ENCODE assay signal across 21 mouse cellular contexts in the genomic region with DNA sequence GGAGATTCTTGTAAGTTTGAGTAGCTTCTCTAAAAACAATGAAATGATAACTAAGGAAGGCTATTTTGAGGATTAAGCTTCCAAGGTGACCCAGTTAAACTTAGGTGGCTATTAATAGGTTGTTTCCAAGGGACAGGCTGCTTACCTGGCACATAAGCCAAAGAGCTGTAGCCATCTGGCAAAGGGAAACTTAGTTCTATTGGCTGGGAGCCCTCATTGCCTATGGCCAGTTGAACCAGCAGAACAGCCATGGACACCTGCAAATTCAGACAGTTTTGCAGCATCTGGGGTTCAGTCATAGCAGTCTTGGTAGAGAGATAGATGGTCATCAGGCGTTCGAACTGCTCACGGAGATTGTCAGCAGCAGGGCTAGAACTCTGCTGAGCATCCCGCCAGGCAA. TPM values are rescaled to one million over a fixed set of nuclear protein-coding genes. Genes with fewer than 3 reads are reported as not detected.
DNase-seq lines count a peak whose midpoint lies in the region; ATAC-seq and TF ChIP-seq lines count a peak whose summit lies in the region.
"Had no signal": no experiment of that assay in that cellular context is flagged by ENCODE, and none has a peak within 500 bp of the region (broad histone marks: within the 10 kb centered on the region; RNA-seq: fewer than 3 reads in every experiment).

No protein-coding gene starts in this region.

- no peak for TF ChIP-seq POLR2A in cerebellum, adult 2 months (IDR thresholded peaks at IDR 0.05; ENCODE audit: borderline replicate concordance, insufficient read depth, low read length)

- no peak overlapping the region for H3K4me3 ChIP-seq in cerebellum, adult 2 months (replicated peaks; ENCODE audit: insufficient read depth, low read depth, low read length)
- H3K4me3 ChIP-seq: erythroblast, embryonic 14.5 days; limb, embryonic 10.5 days; liver, embryonic 15.5 days; myocyte had no signal

- peak overlapping the region; percentile 74 for H3K27ac ChIP-seq in cerebellum, adult 2 months (ENCODE audit: insufficient read depth, low read length)
- H3K27ac ChIP-seq: limb, embryonic 10.5 days; liver, embryonic 15.5 days; stomach, postnatal 0 days had no signal

- 4% methylated on average over 4 of the region's 4 CpGs for WGBS in cerebellum, adult 2 months

- TF ChIP-seq CTCF in cerebellum, adult 2 months (IDR thresholded peaks at IDR 0.05; ENCODE audit: borderline replicate concordance, insufficient read depth, low read depth, low read length), result no peak

- DNase-seq in kidney, adult 18-20 months, result peak; percentile 14
- DNase-seq in kidney, adult 9 months, result no peak
- DNase-seq in cerebellum, adult 2 months, result peak; percentile 82 to 93
- DNase-seq in cerebellum, postnatal 25 days, result peak; percentile 77 to 81
- DNase-seq in heart, postnatal 10 days, result peak; percentile 71 to 74
- no peak for DNase-seq in left cerebral cortex, postnatal 25 days (ENCODE audit: low spot score in 2 of 2)
- DNase-seq in testis, postnatal 10 days (ENCODE audit: low spot score), result no peak
- DNase-seq: forebrain, postnatal 0 days; kidney, postnatal 10 days; lung, postnatal 36 days; right cerebral cortex, postnatal 4 days had no signal

- H3K27me3 ChIP-seq in cerebellum, adult 2 months (ENCODE audit: control insufficient read depth, insufficient read depth, low read length), result no peaks in the 10 kb centered on the region
- H3K27me3 ChIP-seq: liver, embryonic 15.5 days had no signal

- peaks cover 20% of the 10 kb centered on the region for H3K4me1 ChIP-seq in cerebellum, adult 2 months (ENCODE audit: control insufficient read depth, insufficient read depth, low read length)
- H3K4me1 ChIP-seq: limb, embryonic 10.5 days; liver, embryonic 15.5 days had no signal

- intact Hi-C loops in heart, postnatal 10 days (cut with DNase I), result no loop called here
- intact Hi-C loops in left cerebral cortex, postnatal 25 days (cut with DNase I), result no loop called here

- no peak for ATAC-seq in erythroblast, adult 5-6 weeks (replicated peaks; ENCODE audit: low FRiP score, poor library complexity, severe bottlenecking)
- ATAC-seq: forebrain, postnatal 0 days; inflammation-experienced regulatory T-cells, adult 6 months had no signal

RNA-seq across cellular contexts. Expression of a gene that starts 21.9 kb away (rescaled TPM):
- 989 and 996 TPM in 2 replicates for polyA plus RNA-seq in cerebellum, adult 2 months (2012; rRNA removed)
- total RNA-seq in heart, postnatal 10 days (2021), result 1,000 to 10,000 TPM; 1,370 to 1,379 TPM
- 100 to 1,000 TPM; 339 to 353 TPM for total RNA-seq in left cerebral cortex, postnatal 25 days (2021)
- 219 and 228 TPM in 2 replicates for total RNA-seq in erythroblast, adult 5-6 weeks (2015; ENCODE audit: low replicate concordance)
- total RNA-seq in erythroblast, adult 5-6 weeks (2017; ENCODE audit: low replicate concordance), result 38.1 and 117 TPM in 2 replicates

RNA-seq across cellular contexts. Expression of a gene that starts 23.0 kb away (rescaled TPM):
- 34.7 and 37.4 TPM in 2 replicates for polyA plus RNA-seq in cerebellum, adult 2 months (2012; rRNA removed)
- 10 to 100 TPM; 41.1 to 45.1 TPM for total RNA-seq in heart, postnatal 10 days (2021)
- total RNA-seq in left cerebral cortex, postnatal 25 days (2021), result 10 to 100 TPM; 73.0 to 75.4 TPM
- 19.0 and 38.2 TPM in 2 replicates for total RNA-seq in erythroblast, adult 5-6 weeks (2015; ENCODE audit: low replicate concordance)
- 29.6 and 53.4 TPM in 2 replicates for total RNA-seq in erythroblast, adult 5-6 weeks (2017; ENCODE audit: low replicate concordance)

RNA-seq across cellular contexts. Expression of a gene that starts 37.8 kb away (rescaled TPM):
- not detected in 2 replicates for polyA plus RNA-seq in cerebellum, adult 2 months (2012; rRNA removed)
- 1 to 10 TPM; 1.2 to 1.3 TPM for total RNA-seq in heart, postnatal 10 days (2021)
- total RNA-seq in left cerebral cortex, postnatal 25 days (2021), result not detected
- total RNA-seq in erythroblast, adult 5-6 weeks (2015; ENCODE audit: low replicate concordance), result 6.9 TPM in 1 of 2 replicates, not detected in the other
- total RNA-seq in erythroblast, adult 5-6 weeks (2017; ENCODE audit: low replicate concordance), result 0.98 and 6.6 TPM in 2 replicates
- total RNA-seq: forebrain, postnatal 0 days; layer of hippocampus, postnatal 25 days had no signal
- polyA plus RNA-seq: erythroblast, embryonic 14.5 days; forebrain, postnatal 0 days; limb, embryonic 10.5 days; midbrain, embryonic 11.5 days had no signal

RNA-seq across cellular contexts. Expression of a gene that starts 39.2 kb away (rescaled TPM):
- polyA plus RNA-seq in cerebellum, adult 2 months (2012; rRNA removed), result 0.08 and 0.10 TPM in 2 replicates
- total RNA-seq in heart, postnatal 10 days (2021), result 1 to 10 TPM in 1 of 2 experiments, under 1 TPM in 1; 0.77 to 1.5 TPM
- total RNA-seq in left cerebral cortex, postnatal 25 days (2021), result not detected
- not detected in 2 replicates for total RNA-seq in erythroblast, adult 5-6 weeks (2015; ENCODE audit: low replicate concordance)
- not detected in 2 replicates for total RNA-seq in erythroblast, adult 5-6 weeks (2017; ENCODE audit: low replicate concordance)
- total RNA-seq: forebrain, postnatal 0 days; hematopoietic stem cell, adult 5-6 weeks; layer of hippocampus, postnatal 25 days had no signal
- polyA plus RNA-seq: erythroblast, embryonic 14.5 days; forebrain, postnatal 0 days; limb, embryonic 10.5 days; midbrain, embryonic 11.5 days; myocyte had no signal

Comparison
In these comparisons a context has a peak if more than half of its experiments do, and no peak if none do; other contexts are left out.
1. DNase-seq: peak in kidney, adult 18-20 months (single experiment), cerebellum, adult 2 months (2 of 2), cerebellum, postnatal 25 days (2 of 2) and heart, postnatal 10 days (2 of 2); none in kidney, adult 9 months (single experiment), left cerebral cortex, postnatal 25 days (0 of 2) and testis, postnatal 10 days (single experiment).